Mouse (Mus musculus) heart, embryonic 16.5 days (tissue): ENCODE measurements around the gene Plac8. TPM values are rescaled to one million over a fixed set of nuclear protein-coding genes. Genes with fewer than 3 reads are reported as not detected.

Experiments
- ATAC-seq: fragments of 200-750 bp; cut with Nextera tagmentation; replicated peaks from 2 replicates; pipeline ENCODE4 v1.8.0; 2017; ENCODE audit warnings: moderate number of reproducible peaks; ENCODE audit not compliant: insufficient read depth, low FRiP score; ENCODE audit errors: extremely low read depth
- H3K27ac ChIP-seq: fragments of 300-500 bp; sonication (generic); 2 replicates; pipeline ENCODE4 v1.5.1; 2014; ENCODE audit warnings: mild to moderate bottlenecking, low read length, control low read depth, moderate library complexity
- H3K27me3 ChIP-seq: fragments of 300-500 bp; sonication (generic); 2 replicates; pipeline ENCODE4 v1.6.1; 2014; ENCODE audit warnings: low read length, mixed read lengths; ENCODE audit not compliant: control insufficient read depth, insufficient read depth
- H3K36me3 ChIP-seq: fragments of 300-500 bp; sonication (generic); 2 replicates; pipeline ENCODE4 v1.6.1; 2014; ENCODE audit not compliant: control insufficient read depth, insufficient read depth
- H3K4me1 ChIP-seq: fragments of 300-500 bp; sonication (generic); 2 replicates; pipeline ENCODE4 v1.6.1; 2014; ENCODE audit warnings: low read length, mixed read lengths; ENCODE audit not compliant: control insufficient read depth, insufficient read depth
- H3K4me2 ChIP-seq: fragments of 300-500 bp; sonication (generic); 2 replicates; pipeline ENCODE4 v1.6.1; 2014; ENCODE audit warnings: low read depth, mild to moderate bottlenecking, control low read depth, low read length
- H3K4me3 ChIP-seq: fragments of 300-500 bp; sonication (generic); 2 replicates; pipeline ENCODE4 v1.5.1; 2014; ENCODE audit warnings: mild to moderate bottlenecking, control low read depth, low read length
- H3K9ac ChIP-seq: fragments of 300-500 bp; sonication (generic); 2 replicates; pipeline ENCODE4 v1.6.1; 2014; ENCODE audit warnings: low read length, control low read depth
- H3K9me3 ChIP-seq: fragments of 300-500 bp; sonication (generic); replicated peaks from 2 replicates; pipeline ENCODE4 v1.6.1; 2016; ENCODE audit warnings: low read length; ENCODE audit not compliant: control insufficient read depth
- WGBS: fragments of 180-500 bp; shearing (Covaris S2); extraction: QIAGEN DNeasy Blood & Tissue Kit; methylation state at CpG from one replicate; pipeline ENCODE4 v1.1.7; 2014; 5-methylcytosine and 5-hydroxymethylcytosine counted together
- polyA plus RNA-seq: library from polyadenylated mRNA; unstranded; fragments of >200 nt; fragmentation: Nextera tagmentation; extraction: Ambion mirVana; gene quantifications from 2 replicates; pipeline ENCODE4 v1.2.1, GENCODE M21; 2015

Plac8 gene
- polyA plus RNA-seq, 1 experiment from 2014 or later = 44.7 TPM

DNA sequence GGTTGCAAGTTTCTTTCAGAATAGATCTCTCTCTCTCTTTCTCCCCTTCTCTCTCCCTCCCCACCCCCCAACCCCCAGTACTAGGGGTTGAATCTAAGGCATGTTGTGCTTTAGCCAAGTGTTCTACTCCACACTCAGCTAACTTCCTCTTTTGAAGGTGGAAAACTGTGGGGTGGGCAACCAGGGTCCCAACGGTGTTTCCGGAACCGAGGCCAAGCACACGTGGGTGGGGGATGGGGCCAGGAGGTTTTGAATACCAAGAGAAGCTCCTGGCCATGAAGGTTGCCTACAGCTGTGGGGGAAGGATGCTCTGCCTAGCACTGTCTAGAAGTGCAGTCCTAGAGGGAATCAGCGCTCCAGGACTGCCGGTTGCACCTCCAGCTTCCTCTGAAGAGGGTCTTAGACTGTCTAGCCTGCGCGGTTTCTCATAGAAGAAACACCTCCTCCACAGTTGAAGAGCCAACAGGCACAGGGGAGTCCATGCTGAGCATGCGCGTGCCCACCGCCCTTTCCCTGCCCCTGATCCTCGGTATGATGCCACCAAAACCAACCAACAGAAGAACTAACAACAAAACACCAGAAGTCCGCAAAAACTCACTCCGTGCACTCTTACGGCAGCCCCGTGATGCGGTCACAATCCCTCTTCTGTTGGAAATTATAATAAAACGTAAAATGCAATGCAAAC, 2.7 kb downstream of the Plac8 start:
- no peaks in the 10 kb centered on the region for H3K9me3 ChIP-seq
- H3K36me3 ChIP-seq = no peaks in the 10 kb centered on the region
- H3K27ac ChIP-seq = no peak overlapping the region
- H3K4me1 ChIP-seq = 0 out of 2 replicates have a peak, but pooled peaks cover 2% of the 10 kb centered on the region
- ATAC-seq = peak; percentile 12; the same call in 1 of the 2 replicates
- no peak overlapping the region for H3K4me3 ChIP-seq
- H3K4me2 ChIP-seq = no peak overlapping the region
- H3K9ac ChIP-seq = no peak overlapping the region
- H3K27me3 ChIP-seq = no peaks in the 10 kb centered on the region
- 62% methylated on average over 18 of the region's 18 CpGs for WGBS

DNA sequence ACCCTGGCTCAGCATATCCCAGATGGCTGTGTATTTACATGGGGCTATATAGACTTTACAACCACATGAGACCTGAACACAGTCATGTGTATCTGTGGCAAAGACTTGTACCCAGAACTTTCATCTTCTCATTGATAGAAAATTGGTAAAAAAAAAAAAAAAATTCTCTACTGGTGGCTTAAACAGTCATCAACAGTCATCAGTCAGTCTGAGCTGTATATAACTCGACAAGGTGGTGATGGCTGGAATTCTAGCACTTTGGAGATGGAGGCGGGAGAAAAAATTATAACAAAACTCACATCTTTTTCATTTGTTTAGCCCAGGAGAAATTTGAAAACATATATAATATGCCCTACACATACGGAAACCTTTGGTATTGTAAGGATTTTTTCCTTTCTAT, 3.2 kb downstream of the Plac8 start:
- Histone ChIP-seq H3K27me3 (no peaks in the 10 kb centered on the region), H3K9me3 (no peaks in the 10 kb centered on the region), H3K4me2 (no peak overlapping the region), H3K4me3 (no peak overlapping the region), H3K9ac (no peak overlapping the region), H3K36me3 (no peaks in the 10 kb centered on the region), H3K27ac (no peak overlapping the region), H3K4me1 (0 out of 2 replicates have a peak, but pooled peaks cover 2% of the 10 kb centered on the region)
- ATAC-seq = no peak
- 73% methylated on average over 3 of the region's 3 CpGs for WGBS

DNA sequence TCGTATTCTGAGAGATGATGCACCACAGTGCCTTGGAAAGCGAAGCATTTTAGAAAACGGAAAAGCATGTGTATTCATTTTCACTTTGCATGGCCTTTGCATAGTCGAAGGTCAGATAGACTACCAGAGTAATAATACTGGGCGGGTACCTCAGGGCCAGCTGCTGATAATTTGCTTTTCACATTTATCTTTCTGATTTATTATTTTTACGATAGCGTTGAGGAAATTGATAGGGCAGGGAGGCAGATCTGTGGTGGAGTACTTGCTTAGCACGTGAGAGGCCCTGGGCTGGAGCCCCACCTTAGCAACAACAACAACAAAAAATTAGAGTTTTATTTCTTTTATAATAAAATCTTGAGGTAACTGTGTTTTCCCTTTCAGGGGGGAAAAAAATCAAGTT, 3.9 kb downstream of the Plac8 start:
- Histone ChIP-seq H3K9me3 (no peaks in the 10 kb centered on the region), H3K4me3 (no peak overlapping the region), H3K36me3 (no peaks in the 10 kb centered on the region), H3K27me3 (no peaks in the 10 kb centered on the region), H3K27ac (no peak overlapping the region), H3K9ac (no peak overlapping the region), H3K4me1 (0 out of 2 replicates have a peak, but pooled peaks cover 2% of the 10 kb centered on the region), H3K4me2 (no peak overlapping the region)
- no peak for ATAC-seq
- WGBS = 65% methylated on average over 8 of the region's 8 CpGs

DNA sequence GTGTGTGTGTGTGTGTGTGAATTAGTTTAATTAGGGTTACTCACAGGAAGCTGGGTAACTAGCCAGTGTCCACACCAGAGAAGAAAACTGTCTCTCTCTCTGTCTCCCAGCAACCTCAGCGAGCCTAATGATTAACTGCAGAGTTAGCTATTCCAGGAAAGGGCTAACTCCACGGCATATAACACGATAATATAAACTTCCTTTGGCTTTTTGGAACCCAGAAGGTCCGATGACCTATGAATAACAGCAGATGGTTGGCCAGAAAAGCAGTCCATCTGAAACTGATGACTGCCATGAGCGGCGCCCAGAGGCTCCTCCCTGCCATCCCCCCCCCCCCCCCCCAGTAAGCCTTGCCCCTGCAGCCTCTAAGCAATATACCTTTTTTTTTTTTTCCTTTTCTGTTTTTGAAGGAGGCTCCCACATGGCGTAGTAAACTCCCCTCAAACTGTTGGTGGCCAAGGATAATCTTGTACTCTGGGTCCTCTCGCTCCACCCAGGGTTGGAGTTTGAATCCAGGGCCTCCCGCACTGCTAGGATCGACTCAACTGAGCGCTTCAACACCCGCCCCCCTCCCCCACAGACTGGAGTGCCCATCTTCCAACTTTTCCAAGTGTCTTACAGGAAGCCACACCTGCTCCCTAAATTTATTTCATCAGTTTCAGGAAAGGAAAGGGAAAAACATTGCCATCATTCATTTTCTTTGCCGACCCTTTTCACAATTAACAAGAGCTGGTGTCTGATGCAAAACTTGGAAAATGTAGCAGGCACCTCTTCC, 4.6 kb downstream of the Plac8 start:
- Histone ChIP-seq H3K27me3 (no peaks in the 10 kb centered on the region), H3K27ac (no peak overlapping the region), H3K4me3 (no peak overlapping the region), H3K4me1 (0 out of 2 replicates have a peak, but pooled peaks cover 2% of the 10 kb centered on the region), H3K36me3 (no peaks in the 10 kb centered on the region), H3K9ac (no peak overlapping the region), H3K4me2 (no peak overlapping the region), H3K9me3 (no peaks in the 10 kb centered on the region)
- 67% methylated on average over 13 of the region's 13 CpGs for WGBS
- ATAC-seq = no peak

DNA sequence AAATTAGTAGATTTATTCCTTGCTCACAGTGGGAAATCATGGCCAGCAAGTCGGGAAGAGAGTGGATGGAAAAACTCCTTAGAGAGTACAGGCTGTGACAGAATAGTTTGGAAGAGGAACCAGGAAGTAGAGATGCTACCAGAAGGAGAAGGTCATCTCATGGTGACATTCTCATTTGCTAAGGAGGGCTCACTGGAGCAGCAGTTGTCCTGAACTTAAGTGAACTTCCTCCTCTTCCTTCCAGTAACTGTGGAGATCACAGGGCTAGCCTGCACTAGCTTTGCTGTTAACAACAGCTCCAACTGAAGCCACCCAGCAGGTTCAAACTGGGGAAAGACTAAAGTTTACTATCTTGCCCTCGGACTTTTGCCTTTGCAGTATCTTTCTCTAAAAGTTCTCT, 5.2 kb downstream of the Plac8 start:
- H3K4me2 ChIP-seq = no peak overlapping the region
- 72% methylated on average over 2 of the region's 2 CpGs for WGBS

DNA sequence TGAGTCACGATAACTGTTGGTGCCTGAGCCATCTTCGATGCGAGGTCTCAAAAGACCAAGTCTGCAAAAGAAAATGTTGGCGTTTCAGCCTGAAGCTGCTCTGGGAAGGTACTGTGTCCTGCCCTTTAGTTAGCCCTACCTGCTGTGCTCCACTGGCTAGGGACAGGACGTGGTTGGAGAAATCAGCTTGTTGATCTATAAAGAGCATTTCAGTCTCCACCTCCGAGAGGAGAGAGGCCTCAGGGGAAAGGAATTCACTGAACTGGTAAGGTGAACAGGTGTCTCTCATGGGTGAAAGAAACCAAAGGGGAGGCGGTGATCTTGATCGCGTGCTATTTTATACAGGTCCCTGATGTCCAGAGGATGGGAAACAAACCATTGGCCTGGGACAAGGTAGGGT, 9.3 kb downstream of the Plac8 start:
- no peak for ATAC-seq

More for the DNA sequence above, 5.2 kb downstream of the Plac8 start:
- no peaks in the 10 kb centered on the region for H3K27me3 ChIP-seq
- H3K27ac ChIP-seq = no peak overlapping the region
- no peaks in the 10 kb centered on the region for H3K9me3 ChIP-seq
- H3K36me3 ChIP-seq = no peaks in the 10 kb centered on the region
- no peak for ATAC-seq
- no peak overlapping the region for H3K9ac ChIP-seq
- H3K4me3 ChIP-seq = no peak overlapping the region
- 0 out of 2 replicates have a peak, but pooled peaks cover 2% of the 10 kb centered on the region for H3K4me1 ChIP-seq

DNA sequence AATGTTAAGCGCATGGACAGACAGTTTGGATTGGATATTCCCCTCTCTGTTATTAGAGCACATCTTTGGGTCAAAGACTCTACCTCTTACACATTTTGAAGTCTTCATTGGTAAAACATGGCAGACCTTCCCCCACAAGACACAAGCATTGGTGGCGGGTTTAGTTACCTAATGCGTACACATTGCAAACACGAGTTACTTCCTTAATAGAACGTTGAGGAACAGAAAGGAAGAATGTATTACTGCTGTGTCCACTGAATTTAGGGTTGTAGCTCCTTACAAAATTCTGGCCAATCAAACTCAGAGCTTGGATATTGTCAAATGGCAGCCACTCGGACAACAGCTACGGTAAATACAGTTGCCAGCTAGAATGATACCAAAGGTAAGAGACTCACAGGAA, 12.7 kb downstream of the Plac8 start:
- no peaks in the 10 kb centered on the region for H3K36me3 ChIP-seq
- no peak overlapping the region for H3K27ac ChIP-seq
- no peaks in the 10 kb centered on the region for H3K27me3 ChIP-seq
- no peak overlapping the region for H3K9ac ChIP-seq
- no peaks in the 10 kb centered on the region for H3K4me1 ChIP-seq
- no peaks in the 10 kb centered on the region for H3K9me3 ChIP-seq
- 83% methylated on average over 7 of the region's 7 CpGs for WGBS
- no peak for ATAC-seq
- H3K4me2 ChIP-seq = no peak overlapping the region
- no peak overlapping the region for H3K4me3 ChIP-seq

More for the DNA sequence above, 9.3 kb downstream of the Plac8 start:
- Histone ChIP-seq H3K4me3 (no peak overlapping the region), H3K9ac (no peak overlapping the region), H3K27ac (no peak overlapping the region), H3K4me1 (no peaks in the 10 kb centered on the region), H3K27me3 (no peaks in the 10 kb centered on the region), H3K36me3 (no peaks in the 10 kb centered on the region), H3K9me3 (no peaks in the 10 kb centered on the region), H3K4me2 (no peak overlapping the region)
- WGBS = 79% methylated on average over 9 of the region's 9 CpGs

DNA sequence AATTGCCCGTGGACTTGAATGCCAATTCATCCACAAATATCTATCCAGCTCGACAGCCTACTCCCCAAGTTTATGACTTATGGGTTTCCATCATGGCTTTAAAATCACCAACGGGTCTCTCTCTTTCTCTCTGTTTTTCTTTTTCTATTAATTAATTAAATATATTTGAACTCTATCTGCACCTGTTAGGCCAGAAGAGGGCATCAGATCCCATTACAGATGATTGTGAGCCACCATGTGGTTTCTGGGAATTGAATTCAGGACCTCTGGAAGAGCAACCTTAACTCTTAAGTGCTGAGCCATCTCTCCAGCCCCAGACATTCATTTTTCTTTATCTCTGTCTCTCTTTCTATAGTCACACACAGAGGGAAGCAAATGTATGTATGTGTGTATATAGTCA, 13.3 kb downstream of the Plac8 start:
- no peaks in the 10 kb centered on the region for H3K27me3 ChIP-seq
- no peaks in the 10 kb centered on the region for H3K9me3 ChIP-seq
- H3K4me3 ChIP-seq = no peak overlapping the region
- no peak overlapping the region for H3K9ac ChIP-seq
- no peaks in the 10 kb centered on the region for H3K36me3 ChIP-seq
- no peak for ATAC-seq
- H3K4me2 ChIP-seq = no peak overlapping the region
- no peaks in the 10 kb centered on the region for H3K4me1 ChIP-seq
- H3K27ac ChIP-seq = no peak overlapping the region
- WGBS = 78% methylated on average over 3 of the region's 3 CpGs

DNA sequence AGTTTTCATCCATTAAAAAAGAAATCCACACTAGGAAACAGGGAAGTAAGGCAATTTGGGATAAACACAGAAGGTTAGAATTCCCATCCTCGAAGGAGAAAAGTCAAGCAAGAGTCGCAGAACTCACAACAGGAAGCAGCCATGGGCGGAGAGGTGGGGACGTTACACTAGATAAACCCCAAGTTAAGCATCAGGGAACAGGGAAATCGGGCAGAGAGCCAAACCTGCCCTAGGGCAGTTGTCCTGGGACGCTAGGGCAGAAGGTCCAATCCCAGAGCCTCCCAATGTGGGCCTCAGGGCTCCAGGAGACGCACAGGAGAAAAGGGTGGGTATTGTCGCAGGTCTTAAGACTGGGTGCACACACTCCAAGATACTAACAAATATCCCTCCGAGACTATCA, 14.5 kb downstream of the Plac8 start:
- no peak for ATAC-seq
- Histone ChIP-seq H3K4me3 (no peak overlapping the region), H3K4me2 (no peak overlapping the region), H3K36me3 (no peaks in the 10 kb centered on the region), H3K4me1 (no peaks in the 10 kb centered on the region), H3K27ac (no peak overlapping the region), H3K9ac (no peak overlapping the region), H3K27me3 (no peaks in the 10 kb centered on the region), H3K9me3 (no peaks in the 10 kb centered on the region)
- 55% methylated on average over 9 of the region's 9 CpGs for WGBS
